Mouse (Mus musculus): Measurements from ENCODE around the gene G6pc3. TPM values are rescaled to one million over a fixed set of nuclear protein-coding genes. Genes with fewer than 3 reads are reported as not detected.
A peak's percentile ranks its signal among the peaks of the same experiment; 100 is the strongest.

G6pc3 gene
- polyA plus RNA-seq, 1 experiment = 28.3 TPM

DNA sequence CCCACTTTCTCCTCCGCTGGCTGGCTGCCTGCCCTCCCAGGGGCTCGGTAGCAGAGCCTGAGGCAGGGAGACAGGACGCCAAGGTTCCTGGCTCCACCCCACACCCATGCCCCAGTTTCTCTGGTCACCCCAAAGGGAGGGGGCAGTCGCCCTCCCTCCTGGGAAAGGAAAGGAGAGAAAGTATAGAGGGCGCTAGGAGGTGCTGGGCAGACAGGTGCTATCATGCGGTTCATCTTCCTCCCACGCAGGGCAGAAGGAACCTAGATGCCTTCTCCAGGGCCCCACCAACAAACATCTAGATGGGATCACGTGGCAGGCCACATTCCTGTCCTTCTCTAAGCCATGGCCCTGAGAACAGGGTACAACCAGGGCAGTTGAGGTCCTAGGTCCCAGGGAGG is 32.5 kb downstream of the G6pc3 start:
- TF ChIP-seq CTCF (IDR thresholded peaks at IDR 0.05; ENCODE audit: low read depth, low read length) (no peak), POLR2A (IDR thresholded peaks at IDR 0.05; ENCODE audit: borderline replicate concordance, low read depth, low read length) (no peak)
- H3K4me3 ChIP-seq (ENCODE audit: insufficient read depth, low read length) = no peak overlapping the region
- peak overlapping the region; percentile 44 for H3K27ac ChIP-seq (ENCODE audit: insufficient read depth, low read depth, low read length)
- H3K4me1 ChIP-seq (ENCODE audit: control insufficient read depth, insufficient read depth, low read length) = peaks cover 56% of the 10 kb centered on the region

DNA sequence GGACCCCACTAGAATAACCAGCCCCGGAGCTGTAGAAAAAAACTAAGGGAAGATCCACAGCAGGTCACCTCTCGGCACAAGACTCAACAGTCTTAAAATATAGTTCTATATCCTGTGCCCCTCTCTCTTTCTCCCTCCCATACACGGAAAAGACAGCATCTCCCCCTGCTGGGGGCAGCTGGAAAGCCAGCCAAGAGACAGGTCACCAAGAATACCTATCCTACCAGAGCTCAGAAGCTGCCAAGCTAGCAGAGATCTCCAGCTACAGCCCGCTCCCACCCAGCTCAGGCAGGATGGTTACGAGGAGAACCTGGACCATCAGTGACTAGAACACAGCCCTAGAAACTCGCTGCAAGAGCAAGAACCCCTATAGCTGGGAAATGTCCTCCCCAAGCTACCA is 33.7 kb downstream of the G6pc3 start:
- H3K4me3 ChIP-seq (ENCODE audit: insufficient read depth, low read length) = no peak overlapping the region
- TF ChIP-seq POLR2A (IDR thresholded peaks at IDR 0.05; ENCODE audit: borderline replicate concordance, low read depth, low read length) = no peak
- no peak; the same call in 1 of the 2 replicates for TF ChIP-seq CTCF (IDR thresholded peaks at IDR 0.05; ENCODE audit: low read depth, low read length)
- H3K27ac ChIP-seq (ENCODE audit: insufficient read depth, low read depth, low read length) = no peak overlapping the region
- peaks cover 53% of the 10 kb centered on the region for H3K4me1 ChIP-seq (ENCODE audit: control insufficient read depth, insufficient read depth, low read length)

DNA sequence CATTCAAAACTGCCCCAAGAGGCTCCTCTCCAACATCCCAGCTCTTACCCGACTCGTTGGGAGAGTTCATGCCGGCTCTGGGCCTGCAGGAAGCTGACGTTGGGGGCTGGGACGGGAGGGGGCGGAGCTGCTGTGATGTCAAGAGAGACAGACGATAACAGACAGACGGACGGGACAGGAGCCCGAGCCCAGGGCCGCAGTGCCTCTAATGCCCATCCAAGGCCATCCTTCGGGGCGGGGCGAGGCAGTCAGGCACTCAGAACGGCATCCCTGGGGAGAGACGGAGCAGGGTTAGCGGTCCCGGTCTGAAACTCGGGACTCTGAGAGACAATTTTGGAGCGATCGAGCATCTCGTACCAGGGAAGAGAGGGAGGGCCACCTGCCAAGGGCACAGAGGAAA is 35.3 kb downstream of the G6pc3 start:
- no peak overlapping the region for H3K27ac ChIP-seq (ENCODE audit: insufficient read depth, low read depth, low read length)
- no peak overlapping the region for H3K4me3 ChIP-seq (ENCODE audit: insufficient read depth, low read length)
- no peak for TF ChIP-seq POLR2A (IDR thresholded peaks at IDR 0.05; ENCODE audit: borderline replicate concordance, low read depth, low read length)
- H3K4me1 ChIP-seq (ENCODE audit: control insufficient read depth, insufficient read depth, low read length) = peaks cover 51% of the 10 kb centered on the region

GRCm38 (mm10) chr11:102225221-102225620 is 35.8 kb downstream of the G6pc3 start:
- TF ChIP-seq CTCF (IDR thresholded peaks at IDR 0.05; ENCODE audit: low read depth, low read length) = no peak
- no peak for TF ChIP-seq POLR2A (IDR thresholded peaks at IDR 0.05; ENCODE audit: borderline replicate concordance, low read depth, low read length)
- Histone ChIP-seq H3K4me1 (ENCODE audit: control insufficient read depth, insufficient read depth, low read length) (peaks cover 45% of the 10 kb centered on the region), H3K4me3 (ENCODE audit: insufficient read depth, low read length) (no peak overlapping the region), H3K27ac (ENCODE audit: insufficient read depth, low read depth, low read length) (no peak overlapping the region)

GRCm38 (mm10) chr11:102226067-102226978 is 36.9 kb downstream of the G6pc3 start:
- Histone ChIP-seq H3K27ac (ENCODE audit: insufficient read depth, low read depth, low read length) (no peak overlapping the region), H3K4me1 (ENCODE audit: control insufficient read depth, insufficient read depth, low read length) (peaks cover 37% of the 10 kb centered on the region), H3K4me3 (ENCODE audit: insufficient read depth, low read length) (no peak overlapping the region)
- TF ChIP-seq POLR2A (IDR thresholded peaks at IDR 0.05; ENCODE audit: borderline replicate concordance, low read depth, low read length) (no peak), CTCF (IDR thresholded peaks at IDR 0.05; ENCODE audit: low read depth, low read length) (no peak)

DNA sequence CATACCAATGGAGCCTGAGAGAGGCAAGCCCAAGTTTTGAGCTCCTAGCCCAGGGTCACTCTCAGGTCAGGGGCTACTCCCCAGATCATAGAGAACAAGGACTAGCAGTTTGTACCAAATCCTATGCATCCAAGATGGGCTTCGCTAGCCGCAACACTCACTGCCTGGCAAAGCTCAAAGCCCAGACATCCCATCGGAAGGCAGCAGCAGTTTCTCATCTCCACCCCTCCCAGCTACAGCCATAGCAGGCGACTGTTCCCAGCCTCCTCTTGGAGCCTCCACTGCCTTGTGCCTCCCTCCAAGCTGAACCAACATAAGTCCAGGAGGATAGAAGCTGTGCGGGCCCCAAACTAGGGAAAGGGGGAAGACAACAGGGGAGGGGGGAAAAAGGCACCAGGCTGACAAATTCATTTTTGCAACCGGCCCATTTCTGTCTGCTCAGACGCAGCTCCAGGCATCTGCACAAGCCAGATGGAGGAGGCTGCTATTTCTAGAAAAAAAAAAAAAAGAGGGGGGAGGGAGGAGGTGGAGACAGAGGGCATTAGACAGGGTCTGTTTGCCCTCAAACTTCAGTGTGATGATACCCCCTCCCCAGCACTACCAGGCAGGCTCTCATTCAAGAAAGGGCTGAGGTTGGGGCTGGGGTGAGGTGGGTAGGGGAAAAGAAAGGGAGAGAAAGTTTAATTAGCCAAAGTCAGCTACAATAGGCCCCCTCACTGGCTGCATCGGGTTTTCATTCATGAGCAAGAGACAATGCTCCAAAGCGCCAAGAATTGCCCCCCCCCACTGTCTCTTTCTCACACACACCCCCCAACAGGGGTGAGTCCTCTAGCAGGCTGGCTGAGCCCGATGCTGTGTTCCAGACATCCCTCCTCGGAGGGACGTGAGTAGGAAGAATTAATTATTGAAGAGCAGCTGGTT is 38.1 kb downstream of the G6pc3 start:
- peaks cover 26% of the 10 kb centered on the region for H3K4me1 ChIP-seq (ENCODE audit: control insufficient read depth, insufficient read depth, low read length)
- TF ChIP-seq POLR2A (IDR thresholded peaks at IDR 0.05; ENCODE audit: borderline replicate concordance, low read depth, low read length) (no peak), CTCF (IDR thresholded peaks at IDR 0.05; ENCODE audit: low read depth, low read length) (no peak)
- no peak overlapping the region for H3K4me3 ChIP-seq (ENCODE audit: insufficient read depth, low read length)
- H3K27ac ChIP-seq (ENCODE audit: insufficient read depth, low read depth, low read length) = no peak overlapping the region

GRCm38 (mm10) chr11:102228191-102228545 is 38.7 kb downstream of the G6pc3 start:
- Histone ChIP-seq H3K27ac (ENCODE audit: insufficient read depth, low read depth, low read length) (no peak overlapping the region), H3K4me3 (ENCODE audit: insufficient read depth, low read length) (peak overlapping the region; percentile 99; the same call in 1 of the 2 replicates), H3K4me1 (ENCODE audit: control insufficient read depth, insufficient read depth, low read length) (peaks cover 21% of the 10 kb centered on the region)
- TF ChIP-seq CTCF (IDR thresholded peaks at IDR 0.05; ENCODE audit: low read depth, low read length) (no peak), POLR2A (IDR thresholded peaks at IDR 0.05; ENCODE audit: borderline replicate concordance, low read depth, low read length) (no peak)

DNA sequence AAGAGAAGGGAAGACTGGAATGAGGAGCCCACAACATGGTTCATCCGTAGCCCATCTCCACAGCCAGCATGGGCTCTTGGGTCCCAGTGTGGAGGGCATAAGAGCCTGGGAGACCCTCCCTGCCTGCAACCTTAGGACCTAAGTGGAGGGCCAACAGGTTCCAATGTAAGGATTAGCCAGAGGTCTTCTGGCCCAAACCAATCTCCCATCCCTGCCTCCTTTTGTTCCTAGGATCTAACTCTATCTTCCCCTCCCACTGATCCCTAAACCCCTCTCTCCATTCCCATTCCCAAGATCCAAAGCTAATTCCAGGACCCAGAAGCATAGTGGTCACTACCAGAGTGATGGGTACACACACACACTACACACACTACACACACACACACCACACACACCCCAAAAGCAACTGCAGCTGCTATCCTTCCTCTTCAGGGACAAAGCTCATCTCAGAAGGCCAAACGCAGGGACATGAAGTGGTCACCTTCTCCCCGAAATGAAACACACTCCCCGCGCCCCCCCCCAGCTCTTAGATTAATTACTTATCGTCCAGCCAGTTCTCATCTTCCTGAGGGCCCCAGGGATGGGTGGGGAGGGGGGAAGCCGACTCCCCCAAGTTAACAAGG is 39.3 kb downstream of the G6pc3 start:
- Histone ChIP-seq H3K27ac (ENCODE audit: insufficient read depth, low read depth, low read length) (no peak overlapping the region), H3K4me3 (ENCODE audit: insufficient read depth, low read length) (peak overlapping the region; percentile 99), H3K4me1 (ENCODE audit: control insufficient read depth, insufficient read depth, low read length) (peaks cover 21% of the 10 kb centered on the region)
- TF ChIP-seq CTCF (IDR thresholded peaks at IDR 0.05; ENCODE audit: low read depth, low read length) = no peak
- no peak for TF ChIP-seq POLR2A (IDR thresholded peaks at IDR 0.05; ENCODE audit: borderline replicate concordance, low read depth, low read length)

- no peak for TF ChIP-seq POLR2A (IDR thresholded peaks at IDR 0.05; ENCODE audit: borderline replicate concordance, low read depth, low read length)
- TF ChIP-seq CTCF (IDR thresholded peaks at IDR 0.05; ENCODE audit: low read depth, low read length) = no peak
- H3K4me3 ChIP-seq (ENCODE audit: insufficient read depth, low read length) = peak overlapping the region; percentile 99
- H3K27ac ChIP-seq (ENCODE audit: insufficient read depth, low read depth, low read length) = peak overlapping the region; percentile 96
- H3K4me1 ChIP-seq (ENCODE audit: control insufficient read depth, insufficient read depth, low read length) = peaks cover 21% of the 10 kb centered on the region
Measured at GRCm38 (mm10) chr11:102229331-102229953, 40.0 kb downstream of the G6pc3 start.

All from bone marrow macrophage, adult 2 months (primary cell).